In genomic region chr10:81014393-81015384, GRCm38 (mm10) we compare ENCODE assay signal across 7 mouse cellular contexts. TPM values are rescaled to one million over a fixed set of nuclear protein-coding genes. Genes with fewer than 3 reads are reported as not detected.
DNase-seq lines count a peak whose midpoint lies in the region; ATAC-seq and TF ChIP-seq lines count a peak whose summit lies in the region.

Gng7 (minus strand) TSS chr10:81014945.

- H3K4me1 ChIP-seq in embryonic facial prominence, embryonic 10.5 days, result peaks cover 21% of the 10 kb centered on the region
- H3K4me1 ChIP-seq in intestine, postnatal 0 days (replicated peaks; ENCODE audit: control insufficient read depth, insufficient read depth, low read length), result no peaks in the 10 kb centered on the region
- peaks cover 6% of the 10 kb centered on the region; the same call in 1 of the 2 replicates for H3K4me1 ChIP-seq in midbrain, embryonic 12.5 days
- peaks cover 2% of the 10 kb centered on the region; the same call in 1 of the 2 replicates for H3K4me1 ChIP-seq in small intestine, adult 2 months (ENCODE audit: control insufficient read depth, insufficient read depth, insufficient read length, low read length)

- peak within 1 kb of the TSS; percentile 64 for H3K4me2 ChIP-seq in intestine, postnatal 0 days (replicated peaks; ENCODE audit: low read depth)
- peak within 1 kb of the TSS; percentile 58 for H3K4me2 ChIP-seq in midbrain, embryonic 12.5 days (replicated peaks)

- TF ChIP-seq CTCF in intestine, postnatal 0 days (IDR thresholded peaks at IDR 0.05; ENCODE audit: low read depth), result no peak
- TF ChIP-seq CTCF in small intestine, adult 2 months (IDR thresholded peaks at IDR 0.05; ENCODE audit: extremely low read depth, insufficient read length, insufficient replicate concordance, low read depth, low read length), result no peak

- TF ChIP-seq POLR2A in small intestine, adult 2 months (IDR thresholded peaks at IDR 0.05; ENCODE audit: low read depth, low read length), result peak; percentile 25; the same call in 1 of the 2 replicates

- peak within 1 kb of the TSS; percentile 57; the same call in 1 of the 2 replicates for H3K27ac ChIP-seq in embryonic facial prominence, embryonic 10.5 days (replicated peaks)
- no peak within 1 kb of the TSS for H3K27ac ChIP-seq in intestine, postnatal 0 days (ENCODE audit: low read depth, low read length)
- H3K27ac ChIP-seq in midbrain, embryonic 12.5 days (replicated peaks), result no peak within 1 kb of the TSS
- no peak within 1 kb of the TSS for H3K27ac ChIP-seq in small intestine, adult 2 months (ENCODE audit: insufficient read depth, low read depth, low read length)

- no peaks in the 10 kb centered on the region for H3K9me3 ChIP-seq in embryonic facial prominence, embryonic 10.5 days
- no peaks in the 10 kb centered on the region for H3K9me3 ChIP-seq in intestine, postnatal 0 days (ENCODE audit: control insufficient read depth)
- no peaks in the 10 kb centered on the region for H3K9me3 ChIP-seq in midbrain, embryonic 12.5 days

- no peak within 1 kb of the TSS for H3K9ac ChIP-seq in intestine, postnatal 0 days (ENCODE audit: low read depth, low read length)
- H3K9ac ChIP-seq in midbrain, embryonic 12.5 days (replicated peaks), result peak within 1 kb of the TSS; percentile 46; the same call in 1 of the 2 replicates

- DNase-seq in adrenal gland, postnatal 10 days, result peak; percentile 98
- peak; percentile 99 for DNase-seq in embryonic facial prominence, embryonic 10.5 days (ENCODE audit: low spot score)
- DNase-seq in gonadal fat pad, adult 2 months (ENCODE audit: low read depth), result peak; percentile 57
- DNase-seq in left cerebral cortex, postnatal 4 days, result peak; percentile 99

- no peaks in the 10 kb centered on the region for H3K36me3 ChIP-seq in embryonic facial prominence, embryonic 10.5 days (replicated peaks)
- no peaks in the 10 kb centered on the region for H3K36me3 ChIP-seq in intestine, postnatal 0 days (ENCODE audit: control insufficient read depth, insufficient read depth)
- no peaks in the 10 kb centered on the region for H3K36me3 ChIP-seq in midbrain, embryonic 12.5 days
- H3K36me3 ChIP-seq in small intestine, adult 2 months (ENCODE audit: control insufficient read depth, insufficient read depth, low read length), result no peaks in the 10 kb centered on the region

- H3K27me3 ChIP-seq in embryonic facial prominence, embryonic 10.5 days (replicated peaks; ENCODE audit: low read depth, poor library complexity, severe bottlenecking), result peaks cover 12% of the 10 kb centered on the region; the same call in 1 of the 2 replicates
- H3K27me3 ChIP-seq in intestine, postnatal 0 days (replicated peaks; ENCODE audit: control insufficient read depth, insufficient read depth, low read length), result no peaks in the 10 kb centered on the region
- peaks cover 10% of the 10 kb centered on the region for H3K27me3 ChIP-seq in midbrain, embryonic 12.5 days
- H3K27me3 ChIP-seq in small intestine, adult 2 months (ENCODE audit: control insufficient read depth, insufficient read depth, low read length), result no peaks in the 10 kb centered on the region

- peak; percentile 96 for ATAC-seq in intestine, postnatal 0 days
- ATAC-seq in midbrain, embryonic 12.5 days (ENCODE audit: low FRiP score, low read depth), result peak; percentile 98

- H3K4me3 ChIP-seq in embryonic facial prominence, embryonic 10.5 days, result peak within 1 kb of the TSS; percentile 55
- peak within 1 kb of the TSS; percentile 36 for H3K4me3 ChIP-seq in intestine, postnatal 0 days (ENCODE audit: low read depth, low read length)
- peak within 1 kb of the TSS; percentile 43 for H3K4me3 ChIP-seq in midbrain, embryonic 12.5 days
- peak within 1 kb of the TSS; percentile 41 for H3K4me3 ChIP-seq in small intestine, adult 2 months (ENCODE audit: low read depth, low read length)

- 10% methylated on average over 31 of the region's 31 CpGs for WGBS in embryonic facial prominence, embryonic 10.5 days
- 10% methylated on average over 31 of the region's 31 CpGs for WGBS in intestine, postnatal 0 days
- 10% methylated on average over 31 of the region's 31 CpGs for WGBS in midbrain, embryonic 12.5 days
- 9% methylated on average over 31 of the region's 31 CpGs for WGBS in small intestine, adult 2 months

- intact Hi-C loops in left cerebral cortex, postnatal 4 days (cut with DNase I), result no loop called here

RNA-seq across cellular contexts. Expression of gene Gng7, which starts in this region (rescaled TPM):
- total RNA-seq in adrenal gland, postnatal 10 days (2021), result 1 to 10 TPM; 5.4 to 6.4 TPM
- polyA plus RNA-seq in embryonic facial prominence, embryonic 10.5 days (2016; fragmentation: Nextera tagmentation; extraction: Ambion mirVana), result 6.5 and 6.7 TPM in 2 replicates
- polyA plus RNA-seq in gonadal fat pad, adult 2 months (2012; rRNA removed), result 5.9 and 6.3 TPM in 2 replicates
- 0.81 and 1.2 TPM in 2 replicates for polyA plus RNA-seq in intestine, postnatal 0 days (2015; fragmentation: Nextera tagmentation; extraction: Ambion mirVana)
- total RNA-seq in left cerebral cortex, postnatal 4 days (2021), result 100 to 1,000 TPM in 1 of 2 experiments, 10 to 100 TPM in 1; 96.7 to 106 TPM
- 8.8 and 9.3 TPM in 2 replicates for polyA plus RNA-seq in midbrain, embryonic 12.5 days (2016; fragmentation: Nextera tagmentation; extraction: Ambion mirVana)
- 0.44 and 0.74 TPM in 2 replicates for polyA plus RNA-seq in small intestine, adult 2 months (2012; rRNA removed)

Comparison
In these comparisons a context has a peak if more than half of its experiments do, and no peak if none do; other contexts are left out.
1. RNA of gene Gng7 (total RNA-seq): 96.7 to 106 TPM in left cerebral cortex, postnatal 4 days; 5.4 to 6.4 TPM in adrenal gland, postnatal 10 days; every median in the first group is over 10 times any median in the second.
2. Peak in every context shown above with its lines, with median percentiles within 50 percentile points of each other: DNase-seq and H3K4me3 ChIP-seq.